Comparison of ENCODE assay signal across 1 mouse cellular context in the genomic region with DNA sequence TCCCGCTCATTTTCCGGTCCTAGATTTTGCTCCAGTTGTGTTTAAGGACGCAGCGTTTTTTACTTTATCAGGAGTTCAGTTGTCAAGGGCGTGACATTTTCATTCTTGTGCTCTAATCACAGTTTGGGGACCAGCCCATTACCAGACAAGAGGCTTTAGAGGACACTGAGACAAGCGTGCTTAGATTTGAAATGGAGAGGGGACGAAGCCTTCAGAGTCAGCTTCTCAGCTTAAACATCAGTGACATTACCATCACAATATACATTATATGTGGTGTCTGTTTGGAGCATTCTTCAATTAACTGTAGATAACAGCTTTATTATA.
TF ChIP-seq lines count a peak whose summit lies in the region.

No protein-coding gene starts in this region.

TF ChIP-seq in MEL, 35 proteins besides CTCF, POLR2A, EP300 and RAD21 (continued from another document):
- TF ChIP-seq MAFK (IDR thresholded peaks at IDR 0.05; ENCODE audit: borderline replicate concordance, low read depth, low read length) = no peak
- TF ChIP-seq USF1 (IDR thresholded peaks at IDR 0.05; ENCODE audit: low read depth, low read length) = no peak
- TF ChIP-seq TAL1 (IDR thresholded peaks at IDR 0.05; ENCODE audit: low read length) = no peak
- no peak for TF ChIP-seq NELFE (IDR thresholded peaks at IDR 0.05; ENCODE audit: low read depth, low read length)
- TF ChIP-seq SMC3 (IDR thresholded peaks at IDR 0.05; ENCODE audit: low read depth, low read length) = no peak
- TF ChIP-seq BHLHE40 (IDR thresholded peaks at IDR 0.05; ENCODE audit: borderline replicate concordance, low read depth, low read length) = no peak
- TF ChIP-seq ZKSCAN1 (IDR thresholded peaks at IDR 0.05; ENCODE audit: low read depth, low read length) = no peak
- no peak; the same call in 1 of the 2 replicates for TF ChIP-seq TBP (IDR thresholded peaks at IDR 0.05; ENCODE audit: low read depth, low read length)
- TF ChIP-seq UBTF (IDR thresholded peaks at IDR 0.05; ENCODE audit: borderline replicate concordance, insufficient read depth, low read depth, low read length) = no peak
- no peak for TF ChIP-seq NRF1 (IDR thresholded peaks at IDR 0.05; ENCODE audit: insufficient read depth, low read depth, low read length, poor library complexity, severe bottlenecking)
- no peak for TF ChIP-seq ZC3H11A (IDR thresholded peaks at IDR 0.05; ENCODE audit: low read depth, low read length)
- no peak for TF ChIP-seq GABPA (IDR thresholded peaks at IDR 0.05; ENCODE audit: low read depth, low read length)
